8 mouse cellular contexts compared by ENCODE assay signal in the genomic region with DNA sequence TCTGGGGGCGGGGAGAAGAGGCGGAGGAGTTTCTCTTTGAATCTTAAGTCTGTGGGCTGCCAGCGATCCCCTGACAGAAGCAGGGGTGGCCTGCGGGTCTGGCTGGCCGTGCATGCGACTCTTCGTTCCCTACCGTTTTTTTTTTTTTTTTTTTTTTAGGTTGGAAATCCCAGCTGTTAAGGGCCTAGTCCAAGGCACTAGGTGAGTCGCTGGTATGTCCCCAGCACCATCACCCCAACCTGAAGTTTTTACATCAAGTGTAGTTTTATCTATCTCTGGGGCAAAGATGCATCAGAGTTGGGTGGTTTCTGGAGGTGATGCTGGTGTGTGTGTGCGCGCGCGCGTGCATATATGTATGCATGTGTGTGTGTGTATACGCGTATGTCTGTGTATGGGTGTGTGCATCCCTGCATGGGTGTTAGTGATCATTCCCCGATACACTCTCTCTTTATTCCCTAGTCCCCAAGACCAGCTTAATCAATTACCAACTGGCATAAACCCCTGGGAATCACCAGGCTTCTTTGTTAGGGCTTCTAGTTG. TPM values are rescaled to one million over a fixed set of nuclear protein-coding genes. Genes with fewer than 3 reads are reported as not detected.
DNase-seq lines count a peak whose midpoint lies in the region; ATAC-seq and TF ChIP-seq lines count a peak whose summit lies in the region.

No protein-coding gene starts in this region.

- no peaks in the 10 kb centered on the region for H3K36me3 ChIP-seq in neural tube, embryonic 11.5 days (ENCODE audit: control insufficient read depth, insufficient read depth, low read length)
- no peaks in the 10 kb centered on the region for H3K36me3 ChIP-seq in forebrain, embryonic 11.5 days (ENCODE audit: control insufficient read depth, insufficient read depth, low read length)
- no peaks in the 10 kb centered on the region for H3K36me3 ChIP-seq in limb, embryonic 14.5 days (ENCODE audit: control insufficient read depth, insufficient read depth, low read length)
- no peaks in the 10 kb centered on the region for H3K36me3 ChIP-seq in splenic B cell, adult 2 months (ENCODE audit: control insufficient read depth, insufficient read depth, low read length, poor library complexity, severe bottlenecking)

- H3K9me3 ChIP-seq in neural tube, embryonic 11.5 days (ENCODE audit: control insufficient read depth, low read length): no peaks in the 10 kb centered on the region
- no peaks in the 10 kb centered on the region for H3K9me3 ChIP-seq in forebrain, embryonic 11.5 days (ENCODE audit: control insufficient read depth, low read length)
- H3K9me3 ChIP-seq in limb, embryonic 14.5 days (ENCODE audit: control insufficient read depth, low read length): no peaks in the 10 kb centered on the region

- ATAC-seq in neural tube, embryonic 11.5 days (ENCODE audit: insufficient read depth, low FRiP score, low TSS enrichment): no peak
- ATAC-seq in forebrain, embryonic 11.5 days (replicated peaks; ENCODE audit: low FRiP score): no peak
- no peak for ATAC-seq in limb, embryonic 14.5 days (ENCODE audit: low FRiP score, low read depth)
- ATAC-seq in erythroid progenitor cell, adult 5-6 weeks (replicated peaks; ENCODE audit: low FRiP score, poor library complexity, severe bottlenecking): no peak

- WGBS in neural tube, embryonic 11.5 days: 12% methylated on average over 17 of the region's 17 CpGs
- 5% methylated on average over 17 of the region's 17 CpGs for WGBS in forebrain, embryonic 11.5 days
- WGBS in limb, embryonic 14.5 days: 9% methylated on average over 17 of the region's 17 CpGs

- no peak for TF ChIP-seq POLR2A in limb, embryonic 14.5 days (IDR thresholded peaks at IDR 0.05; ENCODE audit: borderline replicate concordance, extremely low read depth, insufficient read depth, insufficient read length)

- DNase-seq in neural tube, embryonic 11.5 days (ENCODE audit: low spot score): no peak
- no peak for DNase-seq in neural tube, embryonic 10.5 days (ENCODE audit: extremely low spot score, low spot score)
- no peak for DNase-seq in forebrain, embryonic 11.5 days (ENCODE audit: low spot score)
- DNase-seq in limb, embryonic 14.5 days (ENCODE audit: low spot score): no peak
- DNase-seq in splenic B cell, adult 2 months (ENCODE audit: low read depth, low spot score): peak; percentile 23
- no peak for DNase-seq in right cerebral cortex, adult 18-20 months
- DNase-seq in gastrocnemius, postnatal 10 days: no peak

- no peak overlapping the region for H3K27ac ChIP-seq in neural tube, embryonic 11.5 days (ENCODE audit: low read depth, low read length)
- no peak overlapping the region for H3K27ac ChIP-seq in forebrain, embryonic 11.5 days (ENCODE audit: low read depth, low read length)
- H3K27ac ChIP-seq in limb, embryonic 14.5 days (replicated peaks; ENCODE audit: low read depth, low read length): 0 out of 2 replicates have a peak overlapping the region, but pooled peaks have one; percentile 99

- H3K27me3 ChIP-seq in neural tube, embryonic 11.5 days (ENCODE audit: control insufficient read depth, insufficient read depth, low read length): peaks cover 61% of the 10 kb centered on the region
- peaks cover 60% of the 10 kb centered on the region for H3K27me3 ChIP-seq in forebrain, embryonic 11.5 days (ENCODE audit: control insufficient read depth, insufficient read depth, low read length)
- peaks cover 56% of the 10 kb centered on the region for H3K27me3 ChIP-seq in limb, embryonic 14.5 days (ENCODE audit: control insufficient read depth, insufficient read depth, low read length)
- H3K27me3 ChIP-seq in splenic B cell, adult 2 months (ENCODE audit: control insufficient read depth, insufficient read depth, low read length, poor library complexity, severe bottlenecking): no peaks in the 10 kb centered on the region

- H3K9ac ChIP-seq in neural tube, embryonic 11.5 days (ENCODE audit: low read length): no peak overlapping the region
- H3K9ac ChIP-seq in forebrain, embryonic 11.5 days (ENCODE audit: low read length): no peak overlapping the region
- peak overlapping the region; percentile 58 for H3K9ac ChIP-seq in limb, embryonic 14.5 days (ENCODE audit: low read depth, low read length, severe bottlenecking)

- peak overlapping the region; percentile 44 for H3K4me3 ChIP-seq in neural tube, embryonic 11.5 days (ENCODE audit: low read depth, low read length)
- H3K4me3 ChIP-seq in forebrain, embryonic 11.5 days (ENCODE audit: low read depth, low read length): peak overlapping the region; percentile 25; the same call in 1 of the 2 replicates
- peak overlapping the region; percentile 73 for H3K4me3 ChIP-seq in limb, embryonic 14.5 days (replicated peaks; ENCODE audit: low read length)

- peaks cover 23% of the 10 kb centered on the region; the same call in 1 of the 2 replicates for H3K4me1 ChIP-seq in neural tube, embryonic 11.5 days (ENCODE audit: control insufficient read depth, insufficient read depth, low read length)
- H3K4me1 ChIP-seq in forebrain, embryonic 11.5 days (replicated peaks; ENCODE audit: control insufficient read depth, insufficient read depth, low read length): peaks cover 34% of the 10 kb centered on the region
- peaks cover 51% of the 10 kb centered on the region for H3K4me1 ChIP-seq in limb, embryonic 14.5 days (ENCODE audit: control insufficient read depth, insufficient read depth, low read length)

- peak overlapping the region; percentile 95 for H3K4me2 ChIP-seq in neural tube, embryonic 11.5 days (ENCODE audit: low read depth)
- H3K4me2 ChIP-seq in forebrain, embryonic 11.5 days (ENCODE audit: low read depth, low read length, severe bottlenecking): peak overlapping the region; percentile 95; the same call in 1 of the 2 replicates
- H3K4me2 ChIP-seq in limb, embryonic 14.5 days (replicated peaks; ENCODE audit: low read depth, low read length, severe bottlenecking): peak overlapping the region; percentile 93

RNA-seq across cellular contexts. Expression of a gene that starts 1.1 kb away (rescaled TPM):
- polyA plus RNA-seq in neural tube, embryonic 11.5 days (2014; fragmentation: Nextera tagmentation; extraction: Ambion mirVana): 0.50 and 0.87 TPM in 2 replicates
- polyA plus RNA-seq in forebrain, embryonic 11.5 days (2014; fragmentation: Nextera tagmentation; extraction: Ambion mirVana): 0.20 and 0.31 TPM in 2 replicates
- 20.5 and 22.9 TPM in 2 replicates for polyA plus RNA-seq in limb, embryonic 14.5 days (2012; rRNA removed)
- 31.1 and 33.1 TPM in 2 replicates for polyA plus RNA-seq in limb, embryonic 14.5 days (2014; fragmentation: Nextera tagmentation; extraction: Ambion mirVana)
- 10 to 100 TPM; 11.4 to 19.2 TPM for total RNA-seq in gastrocnemius, postnatal 10 days (2021)
- total RNA-seq in erythroid progenitor cell, adult 5-6 weeks (2015; ENCODE audit: low replicate concordance): not detected in 2 replicates
- total RNA-seq in erythroid progenitor cell, adult 5-6 weeks (2017; ENCODE audit: low replicate concordance): not detected in 2 replicates

RNA-seq across cellular contexts. Expression of a gene that starts 28.8 kb away (rescaled TPM):
- 23.3 and 24.0 TPM in 2 replicates for polyA plus RNA-seq in neural tube, embryonic 11.5 days (2014; fragmentation: Nextera tagmentation; extraction: Ambion mirVana)
- polyA plus RNA-seq in forebrain, embryonic 11.5 days (2014; fragmentation: Nextera tagmentation; extraction: Ambion mirVana): 15.4 and 18.7 TPM in 2 replicates
- polyA plus RNA-seq in limb, embryonic 14.5 days (2012; rRNA removed): 44.9 and 48.0 TPM in 2 replicates
- polyA plus RNA-seq in limb, embryonic 14.5 days (2014; fragmentation: Nextera tagmentation; extraction: Ambion mirVana): 30.5 and 32.5 TPM in 2 replicates
- total RNA-seq in gastrocnemius, postnatal 10 days (2021): 10 to 100 TPM; 24.1 to 24.2 TPM
- 1.4 and 4.6 TPM in 2 replicates for total RNA-seq in erythroid progenitor cell, adult 5-6 weeks (2015; ENCODE audit: low replicate concordance)
- 1.6 and 3.3 TPM in 2 replicates for total RNA-seq in erythroid progenitor cell, adult 5-6 weeks (2017; ENCODE audit: low replicate concordance)

RNA-seq across cellular contexts. Expression of a gene that starts 30.6 kb away (rescaled TPM):
- 0.57 and 0.81 TPM in 2 replicates for polyA plus RNA-seq in neural tube, embryonic 11.5 days (2014; fragmentation: Nextera tagmentation; extraction: Ambion mirVana)
- polyA plus RNA-seq in forebrain, embryonic 11.5 days (2014; fragmentation: Nextera tagmentation; extraction: Ambion mirVana): 0.61 and 0.63 TPM in 2 replicates
- polyA plus RNA-seq in limb, embryonic 14.5 days (2012; rRNA removed): 0.85 and 0.99 TPM in 2 replicates
- polyA plus RNA-seq in limb, embryonic 14.5 days (2014; fragmentation: Nextera tagmentation; extraction: Ambion mirVana): 0.26 and 0.47 TPM in 2 replicates
- 10 to 100 TPM; 12.4 to 19.5 TPM for total RNA-seq in gastrocnemius, postnatal 10 days (2021)
- total RNA-seq in erythroid progenitor cell, adult 5-6 weeks (2015; ENCODE audit: low replicate concordance): not detected in 2 replicates
- not detected in 2 replicates for total RNA-seq in erythroid progenitor cell, adult 5-6 weeks (2017; ENCODE audit: low replicate concordance)

Comparison
In these comparisons a context has a peak if more than half of its experiments do, and no peak if none do; other contexts are left out.
1. RNA of a gene that starts 1.1 kb away (polyA plus RNA-seq): 20.5 to 33.1 TPM in limb, embryonic 14.5 days; 0.50 to 0.87 TPM in neural tube, embryonic 11.5 days and 0.20 to 0.31 TPM in forebrain, embryonic 11.5 days; every median in the first group is over 10 times any median in the second.
2. Peak in every context shown above with its lines, with median percentiles within 50 percentile points of each other: H3K4me2 ChIP-seq and H3K4me3 ChIP-seq.